Mouse (Mus musculus): ENCODE results near the gene Elof1. TPM values are rescaled to one million over a fixed set of nuclear protein-coding genes. Genes with fewer than 3 reads are reported as not detected.

Elof1 gene
- polyA plus RNA-seq, 1 experiment from 2014 or later = 223 TPM

DNA sequence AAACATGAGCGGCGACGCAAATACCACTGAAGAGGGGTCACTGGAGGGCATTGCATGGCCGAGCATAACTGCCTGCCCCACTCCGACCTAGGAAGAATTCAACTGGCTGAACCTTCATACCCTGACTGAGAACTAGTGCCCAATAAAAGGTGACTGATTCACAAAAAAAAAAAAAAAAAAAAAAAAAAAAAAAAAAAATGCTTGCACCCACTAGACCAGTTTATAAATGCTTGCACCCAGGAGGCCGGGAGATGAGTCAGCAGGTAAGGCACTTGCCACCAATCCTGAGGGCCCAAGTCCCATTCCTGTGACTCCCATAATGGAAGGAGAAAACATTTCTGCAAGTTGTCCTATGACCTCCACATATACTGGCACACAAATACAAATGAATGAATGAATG is 24.2 kb downstream of the Elof1 start:
- Histone ChIP-seq H3K27me3 (ENCODE audit: control insufficient read depth, insufficient read depth, low read length) (peaks cover 2% of the 10 kb centered on the region; the same call in 1 of the 2 replicates), H3K9ac (ENCODE audit: low read length) (no peak overlapping the region), H3K4me1 (ENCODE audit: control insufficient read depth, insufficient read depth, low read length) (no peaks in the 10 kb centered on the region), H3K9me3 (ENCODE audit: control insufficient read depth, low read length) (no peaks in the 10 kb centered on the region), H3K36me3 (ENCODE audit: control insufficient read depth, insufficient read depth, low read length) (no peaks in the 10 kb centered on the region), H3K4me2 (ENCODE audit: low read depth, severe bottlenecking) (no peak overlapping the region), H3K4me3 (ENCODE audit: low read depth, low read length) (no peak overlapping the region), H3K27ac (replicated peaks; ENCODE audit: low read depth, low read length) (no peak overlapping the region)
- DNase-seq (ENCODE audit: low spot score) = no peak
- no peak for ATAC-seq (ENCODE audit: insufficient number of reproducible peaks, low FRiP score, low TSS enrichment, low read depth)
- 90% methylated on average over 6 of the region's 6 CpGs for WGBS

- Histone ChIP-seq H3K9ac (ENCODE audit: low read length) (no peak overlapping the region), H3K4me1 (ENCODE audit: control insufficient read depth, insufficient read depth, low read length) (peaks cover 6% of the 10 kb centered on the region; the same call in 1 of the 2 replicates), H3K4me2 (ENCODE audit: low read depth, severe bottlenecking) (no peak overlapping the region), H3K9me3 (ENCODE audit: control insufficient read depth, low read length) (no peaks in the 10 kb centered on the region), H3K36me3 (ENCODE audit: control insufficient read depth, insufficient read depth, low read length) (no peaks in the 10 kb centered on the region), H3K4me3 (ENCODE audit: low read depth, low read length) (no peak overlapping the region), H3K27ac (replicated peaks; ENCODE audit: low read depth, low read length) (no peak overlapping the region), H3K27me3 (ENCODE audit: control insufficient read depth, insufficient read depth, low read length) (no peaks in the 10 kb centered on the region)
- WGBS = 86% methylated on average over 7 of the region's 7 CpGs
- ATAC-seq (ENCODE audit: insufficient number of reproducible peaks, low FRiP score, low TSS enrichment, low read depth) = no peak
- DNase-seq (ENCODE audit: low spot score) = no peak
Observed at GRCm38 (mm10) chr9:22089986-22090385, 27.0 kb downstream of the Elof1 start.

- H3K27ac ChIP-seq (replicated peaks; ENCODE audit: low read depth, low read length) = no peak overlapping the region
- H3K4me2 ChIP-seq (ENCODE audit: low read depth, severe bottlenecking) = no peak overlapping the region
- ATAC-seq (ENCODE audit: insufficient number of reproducible peaks, low FRiP score, low TSS enrichment, low read depth) = no peak
- no peak overlapping the region for H3K4me3 ChIP-seq (ENCODE audit: low read depth, low read length)
- no peaks in the 10 kb centered on the region for H3K27me3 ChIP-seq (ENCODE audit: control insufficient read depth, insufficient read depth, low read length)
- peaks cover 6% of the 10 kb centered on the region; the same call in 1 of the 2 replicates for H3K4me1 ChIP-seq (ENCODE audit: control insufficient read depth, insufficient read depth, low read length)
- no peak overlapping the region for H3K9ac ChIP-seq (ENCODE audit: low read length)
- H3K9me3 ChIP-seq (ENCODE audit: control insufficient read depth, low read length) = no peaks in the 10 kb centered on the region
- no peak for DNase-seq (ENCODE audit: low spot score)
- no peaks in the 10 kb centered on the region for H3K36me3 ChIP-seq (ENCODE audit: control insufficient read depth, insufficient read depth, low read length)
- WGBS = 97% methylated on average over 7 of the region's 7 CpGs
Observed at GRCm38 (mm10) chr9:22089281-22089680, 27.7 kb downstream of the Elof1 start.

GRCm38 (mm10) chr9:22087034-22087618 is 29.8 kb downstream of the Elof1 start:
- no peak overlapping the region for H3K4me2 ChIP-seq (ENCODE audit: low read depth, severe bottlenecking)
- no peaks in the 10 kb centered on the region for H3K9me3 ChIP-seq (ENCODE audit: control insufficient read depth, low read length)
- H3K27me3 ChIP-seq (ENCODE audit: control insufficient read depth, insufficient read depth, low read length) = no peaks in the 10 kb centered on the region
- no peak for DNase-seq (ENCODE audit: low spot score)
- no peak overlapping the region for H3K9ac ChIP-seq (ENCODE audit: low read length)
- no peak overlapping the region for H3K4me3 ChIP-seq (ENCODE audit: low read depth, low read length)
- H3K4me1 ChIP-seq (ENCODE audit: control insufficient read depth, insufficient read depth, low read length) = peaks cover 6% of the 10 kb centered on the region; the same call in 1 of the 2 replicates
- H3K36me3 ChIP-seq (ENCODE audit: control insufficient read depth, insufficient read depth, low read length) = no peaks in the 10 kb centered on the region
- H3K27ac ChIP-seq (replicated peaks; ENCODE audit: low read depth, low read length) = no peak overlapping the region
- 82% methylated on average over 2 of the region's 2 CpGs for WGBS
- no peak for ATAC-seq (ENCODE audit: insufficient number of reproducible peaks, low FRiP score, low TSS enrichment, low read depth)

- Histone ChIP-seq H3K36me3 (ENCODE audit: control insufficient read depth, insufficient read depth, low read length) (no peaks in the 10 kb centered on the region), H3K9me3 (ENCODE audit: control insufficient read depth, low read length) (no peaks in the 10 kb centered on the region)
- WGBS = 83% methylated on average over 6 of the region's 6 CpGs
Observed at GRCm38 (mm10) chr9:22086012-22086411, 31.0 kb downstream of the Elof1 start.

DNA sequence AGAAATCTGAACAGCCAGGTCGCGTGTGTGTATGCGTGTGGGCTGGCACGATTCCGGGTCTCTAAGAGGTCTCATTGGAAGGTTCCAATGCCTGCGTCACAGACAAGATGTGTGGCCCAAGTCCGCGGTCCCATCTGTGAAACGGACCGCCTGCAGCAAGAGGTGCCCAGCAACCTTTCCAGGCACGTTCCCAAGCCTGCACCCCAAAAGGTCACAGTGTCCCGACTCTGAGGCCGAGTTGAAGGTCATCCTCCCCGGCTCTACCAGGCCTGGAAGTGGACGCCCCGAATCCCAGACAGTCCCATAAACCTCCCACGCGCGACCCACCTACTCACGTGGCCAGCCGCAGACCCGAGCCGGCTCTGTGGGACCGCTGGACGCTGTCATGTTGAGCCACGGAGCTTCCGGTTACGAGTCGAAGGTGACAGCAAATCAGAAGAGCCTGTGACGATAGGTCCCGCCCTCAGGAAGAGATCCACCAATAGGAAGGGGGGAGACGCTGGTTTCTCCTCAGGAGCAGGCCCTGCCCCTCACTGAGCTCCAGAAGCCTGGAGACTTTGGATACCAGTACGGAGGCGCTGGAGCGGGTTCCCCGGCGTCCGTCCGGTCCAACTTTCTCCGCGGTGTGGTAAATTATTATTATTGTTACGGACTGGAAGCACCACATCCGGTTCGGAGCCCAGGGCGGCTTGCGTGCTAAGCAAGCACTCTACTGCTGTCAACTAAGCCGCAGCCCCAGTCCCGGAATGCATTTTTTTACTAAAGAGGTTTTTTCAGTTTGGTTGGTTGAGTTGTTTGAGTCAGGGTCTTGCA is 31.7 kb downstream of the Elof1 start, which contains the start of gene Ecsit:
Gene Ecsit, minus strand, starts transcription at position 417 of the 813 bp plus-strand sequence.
- H3K36me3 ChIP-seq (ENCODE audit: control insufficient read depth, insufficient read depth, low read length) = no peaks in the 10 kb centered on the region
- under 1% methylated on average over 48 of the region's 48 CpGs for WGBS
- no peaks in the 10 kb centered on the region for H3K9me3 ChIP-seq (ENCODE audit: control insufficient read depth, low read length)
- peak within 1 kb of the TSS; percentile 62 for H3K9ac ChIP-seq (ENCODE audit: low read length)
- peak within 1 kb of the TSS; percentile 77 for H3K4me3 ChIP-seq (ENCODE audit: low read depth, low read length)
- DNase-seq (ENCODE audit: low spot score) (peak; percentile 93), ATAC-seq (ENCODE audit: insufficient number of reproducible peaks, low FRiP score, low TSS enrichment, low read depth) (peak; percentile 97)
- peak within 1 kb of the TSS; percentile 79 for H3K4me2 ChIP-seq (ENCODE audit: low read depth, severe bottlenecking)
- H3K27ac ChIP-seq (replicated peaks; ENCODE audit: low read depth, low read length) = no peak within 1 kb of the TSS
- peaks cover 6% of the 10 kb centered on the region; the same call in 1 of the 2 replicates for H3K4me1 ChIP-seq (ENCODE audit: control insufficient read depth, insufficient read depth, low read length)
- no peaks in the 10 kb centered on the region for H3K27me3 ChIP-seq (ENCODE audit: control insufficient read depth, insufficient read depth, low read length)

More at GRCm38 (mm10) chr9:22086012-22086411, 31.0 kb downstream of the Elof1 start:
- Histone ChIP-seq H3K4me1 (ENCODE audit: control insufficient read depth, insufficient read depth, low read length) (peaks cover 6% of the 10 kb centered on the region; the same call in 1 of the 2 replicates), H3K4me3 (ENCODE audit: low read depth, low read length) (peak overlapping the region; percentile 77), H3K9ac (ENCODE audit: low read length) (peak overlapping the region; percentile 61; the same call in 1 of the 2 replicates), H3K27me3 (ENCODE audit: control insufficient read depth, insufficient read depth, low read length) (no peaks in the 10 kb centered on the region), H3K27ac (replicated peaks; ENCODE audit: low read depth, low read length) (no peak overlapping the region), H3K4me2 (ENCODE audit: low read depth, severe bottlenecking) (peak overlapping the region; percentile 79)
- ATAC-seq (ENCODE audit: insufficient number of reproducible peaks, low FRiP score, low TSS enrichment, low read depth) = no peak
- DNase-seq (ENCODE audit: low spot score) = no peak

- Histone ChIP-seq H3K4me2 (ENCODE audit: low read depth, severe bottlenecking) (peak overlapping the region; percentile 79), H3K9me3 (ENCODE audit: control insufficient read depth, low read length) (no peaks in the 10 kb centered on the region), H3K27ac (replicated peaks; ENCODE audit: low read depth, low read length) (no peak overlapping the region), H3K9ac (ENCODE audit: low read length) (peak overlapping the region; percentile 62), H3K36me3 (ENCODE audit: control insufficient read depth, insufficient read depth, low read length) (no peaks in the 10 kb centered on the region), H3K4me1 (ENCODE audit: control insufficient read depth, insufficient read depth, low read length) (peaks cover 6% of the 10 kb centered on the region; the same call in 1 of the 2 replicates), H3K4me3 (ENCODE audit: low read depth, low read length) (peak overlapping the region; percentile 77), H3K27me3 (ENCODE audit: control insufficient read depth, insufficient read depth, low read length) (no peaks in the 10 kb centered on the region)
- DNase-seq (ENCODE audit: low spot score) (no peak), ATAC-seq (ENCODE audit: insufficient number of reproducible peaks, low FRiP score, low TSS enrichment, low read depth) (no peak)
- WGBS = 37% methylated on average over 4 of the region's 4 CpGs
Observed at GRCm38 (mm10) chr9:22084667-22085021, 32.3 kb downstream of the Elof1 start.

- no peaks in the 10 kb centered on the region for H3K9me3 ChIP-seq (ENCODE audit: control insufficient read depth, low read length)
- no peak overlapping the region for H3K9ac ChIP-seq (ENCODE audit: low read length)
- WGBS = 91% methylated on average over 23 of the region's 23 CpGs
- H3K4me1 ChIP-seq (ENCODE audit: control insufficient read depth, insufficient read depth, low read length) = no peaks in the 10 kb centered on the region
- no peak overlapping the region for H3K4me2 ChIP-seq (ENCODE audit: low read depth, severe bottlenecking)
- H3K4me3 ChIP-seq (ENCODE audit: low read depth, low read length) = no peak overlapping the region
- no peaks in the 10 kb centered on the region for H3K27me3 ChIP-seq (ENCODE audit: control insufficient read depth, insufficient read depth, low read length)
- no peak for ATAC-seq (ENCODE audit: insufficient number of reproducible peaks, low FRiP score, low TSS enrichment, low read depth)
- no peak for DNase-seq (ENCODE audit: low spot score)
- H3K27ac ChIP-seq (replicated peaks; ENCODE audit: low read depth, low read length) = no peak overlapping the region
- H3K36me3 ChIP-seq (ENCODE audit: control insufficient read depth, insufficient read depth, low read length) = 0 out of 2 replicates have a peak, but pooled peaks cover 2% of the 10 kb centered on the region
Observed at GRCm38 (mm10) chr9:22076223-22076622, 40.7 kb downstream of the Elof1 start.

All from limb, embryonic 11.5 days (tissue).